In genomic region chr11:116131349-116132170, GRCm38 (mm10) we compare ENCODE assay signal across 7 mouse cellular contexts. TPM values are rescaled to one million over a fixed set of nuclear protein-coding genes. Genes with fewer than 3 reads are reported as not detected.
DNase-seq lines count a peak whose midpoint lies in the region; ATAC-seq lines count a peak whose summit lies in the region.

No protein-coding gene starts in this region.

- H3K4me3 ChIP-seq in forebrain, embryonic 14.5 days (ENCODE audit: low read depth, low read length), result peak overlapping the region; percentile 49; the same call in 1 of the 2 replicates
- peak overlapping the region; percentile 63 for H3K4me3 ChIP-seq in liver, embryonic 12.5 days

- peak overlapping the region; percentile 72; the same call in 1 of the 2 replicates for H3K9ac ChIP-seq in forebrain, embryonic 14.5 days (ENCODE audit: low read length)
- H3K9ac ChIP-seq in liver, embryonic 12.5 days, result peak overlapping the region; percentile 72

- H3K9me3 ChIP-seq in forebrain, embryonic 14.5 days (replicated peaks; ENCODE audit: control insufficient read depth, low read length), result no peaks in the 10 kb centered on the region
- H3K9me3 ChIP-seq in liver, embryonic 12.5 days (replicated peaks), result no peaks in the 10 kb centered on the region

- ATAC-seq in forebrain, embryonic 14.5 days, result peak; percentile 0; the same call in 1 of the 2 replicates
- no peak for ATAC-seq in liver, embryonic 12.5 days

- 0 out of 2 replicates have a peak overlapping the region, but pooled peaks have one; percentile 5 for H3K27ac ChIP-seq in forebrain, embryonic 14.5 days (ENCODE audit: low read depth, low read length)
- H3K27ac ChIP-seq in liver, embryonic 12.5 days, result 0 out of 2 replicates have a peak overlapping the region, but pooled peaks have one; percentile 73

- 83% methylated on average over 15 of the region's 15 CpGs for WGBS in forebrain, embryonic 14.5 days
- 75% methylated on average over 15 of the region's 15 CpGs for WGBS in liver, embryonic 12.5 days (ENCODE audit: insufficient replicate concordance)

- H3K27me3 ChIP-seq in forebrain, embryonic 14.5 days (replicated peaks; ENCODE audit: control insufficient read depth, insufficient read depth, low read length), result no peaks in the 10 kb centered on the region
- no peaks in the 10 kb centered on the region for H3K27me3 ChIP-seq in liver, embryonic 12.5 days (replicated peaks)

- H3K36me3 ChIP-seq in forebrain, embryonic 14.5 days (ENCODE audit: control insufficient read depth, insufficient read depth, low read length), result peaks cover 31% of the 10 kb centered on the region
- H3K36me3 ChIP-seq in liver, embryonic 12.5 days, result peaks cover 51% of the 10 kb centered on the region

- intact Hi-C loops in left cerebral cortex, postnatal 4 days (cut with DNase I), result loop anchor here (5.0 kb wide), 1 partner anchor 44 kb away; the partner anchor contains the start of gene Wbp2
- intact Hi-C loops in left cerebral cortex, postnatal 10 days (cut with DNase I), result loop anchor here (2.0 to 5.0 kb wide), 2 partner anchors 45 to 99 kb away; partner anchors contain the start of genes Unk and Wbp2

- peak; percentile 24 for DNase-seq in retina, postnatal 1 day
- DNase-seq in retina, embryonic 14.5 days (ENCODE audit: low spot score), result no peak
- DNase-seq in forebrain, embryonic 14.5 days (ENCODE audit: low spot score), result no peak
- no peak for DNase-seq in frontal cortex, postnatal 10 days (ENCODE audit: low spot score in 2 of 2)
- DNase-seq in left cerebral cortex, postnatal 4 days, result no peak
- no peak for DNase-seq in left cerebral cortex, postnatal 10 days (ENCODE audit: extremely low spot score in 1 of 2, low spot score in 2 of 2)

- peak overlapping the region; percentile 78 for H3K4me2 ChIP-seq in forebrain, embryonic 14.5 days (ENCODE audit: low read length)
- H3K4me2 ChIP-seq in liver, embryonic 12.5 days, result peak overlapping the region; percentile 85

- peaks cover 2% of the 10 kb centered on the region; the same call in 1 of the 2 replicates for H3K4me1 ChIP-seq in forebrain, embryonic 14.5 days (ENCODE audit: control insufficient read depth, insufficient read depth, low read length)
- H3K4me1 ChIP-seq in liver, embryonic 12.5 days, result peaks cover 44% of the 10 kb centered on the region

RNA-seq across cellular contexts. Expression of gene Trim65, which starts 0.6 kb away (rescaled TPM):
- 0.97 and 1.1 TPM in 2 replicates for polyA plus RNA-seq in forebrain, embryonic 14.5 days (2014; fragmentation: Nextera tagmentation; extraction: Ambion mirVana)
- polyA plus RNA-seq in liver, embryonic 12.5 days (2016; fragmentation: Nextera tagmentation; extraction: Ambion mirVana), result 1.7 and 2.0 TPM in 2 replicates
- total RNA-seq in left cerebral cortex, postnatal 4 days (2021), result 1 to 10 TPM; 4.9 to 5.2 TPM
- total RNA-seq in left cerebral cortex, postnatal 10 days (2021), result 1 to 10 TPM; 6.2 to 6.6 TPM

RNA-seq across cellular contexts. Expression of gene Trim47, which starts 4.5 kb away (rescaled TPM):
- polyA plus RNA-seq in forebrain, embryonic 14.5 days (2014; fragmentation: Nextera tagmentation; extraction: Ambion mirVana), result 4.0 and 6.0 TPM in 2 replicates
- 6.2 TPM in 2 replicates for polyA plus RNA-seq in liver, embryonic 12.5 days (2016; fragmentation: Nextera tagmentation; extraction: Ambion mirVana)
- total RNA-seq in left cerebral cortex, postnatal 4 days (2021), result 1 to 10 TPM; 9.2 to 9.3 TPM
- 1 to 10 TPM; 6.2 to 7.9 TPM for total RNA-seq in left cerebral cortex, postnatal 10 days (2021)

RNA-seq across cellular contexts. Expression of gene Mrpl38, which starts 7.1 kb away (rescaled TPM):
- 79.6 and 83.4 TPM in 2 replicates for polyA plus RNA-seq in forebrain, embryonic 14.5 days (2014; fragmentation: Nextera tagmentation; extraction: Ambion mirVana)
- 76.7 and 81.5 TPM in 2 replicates for polyA plus RNA-seq in liver, embryonic 12.5 days (2016; fragmentation: Nextera tagmentation; extraction: Ambion mirVana)
- total RNA-seq in left cerebral cortex, postnatal 4 days (2021), result 10 to 100 TPM; 52.2 to 54.0 TPM
- 10 to 100 TPM; 52.2 to 54.6 TPM for total RNA-seq in left cerebral cortex, postnatal 10 days (2021)

RNA-seq across cellular contexts. Expression of gene Fbf1, which starts 36.4 kb away (rescaled TPM):
- 25.9 and 44.4 TPM in 2 replicates for polyA plus RNA-seq in forebrain, embryonic 14.5 days (2014; fragmentation: Nextera tagmentation; extraction: Ambion mirVana)
- 14.3 and 15.0 TPM in 2 replicates for polyA plus RNA-seq in liver, embryonic 12.5 days (2016; fragmentation: Nextera tagmentation; extraction: Ambion mirVana)
- 100 to 1,000 TPM; 126 to 130 TPM for total RNA-seq in left cerebral cortex, postnatal 4 days (2021)
- 100 to 1,000 TPM in 1 of 2 experiments, 10 to 100 TPM in 1; 96.2 to 100 TPM for total RNA-seq in left cerebral cortex, postnatal 10 days (2021)

RNA-seq across cellular contexts. Expression of gene Wbp2, which starts 44.8 kb away (rescaled TPM):
- 145 and 166 TPM in 2 replicates for polyA plus RNA-seq in forebrain, embryonic 14.5 days (2014; fragmentation: Nextera tagmentation; extraction: Ambion mirVana)
- polyA plus RNA-seq in liver, embryonic 12.5 days (2016; fragmentation: Nextera tagmentation; extraction: Ambion mirVana), result 76.4 and 77.8 TPM in 2 replicates
- 100 to 1,000 TPM; 171 to 176 TPM for total RNA-seq in left cerebral cortex, postnatal 4 days (2021)
- total RNA-seq in left cerebral cortex, postnatal 10 days (2021), result 100 to 1,000 TPM; 229 to 234 TPM
